Mouse (Mus musculus): ENCODE results near the gene Pum1.

GRCm38 (mm10) chr4:130678149-130678548, 15.0 kb downstream of the Pum1 start:
- no peak for TF ChIP-seq CTCF (IDR thresholded peaks at IDR 0.05; ENCODE audit: control insufficient read depth, insufficient read depth, insufficient read length)
- no peak for TF ChIP-seq MAX (IDR thresholded peaks at IDR 0.05)
- TF ChIP-seq MYOD1 (IDR thresholded peaks at IDR 0.05; ENCODE audit: control insufficient read depth, insufficient read length, low read depth), result no peak
- TF ChIP-seq USF1 (IDR thresholded peaks at IDR 0.05; ENCODE audit: low read depth), result no peak
- TF ChIP-seq CEBPB (IDR thresholded peaks at IDR 0.05; ENCODE audit: low read depth), result no peak
- no peak for TF ChIP-seq MYOG (IDR thresholded peaks at IDR 0.05; ENCODE audit: control insufficient read depth, extremely low read depth, insufficient read length)
- no peak for TF ChIP-seq FOSL1 (IDR thresholded peaks at IDR 0.05; ENCODE audit: insufficient read depth, low read length, poor library complexity, severe bottlenecking)

Data from C2C12 (cell line).